Mouse (Mus musculus) cerebellum, adult 9-11 months (tissue): ENCODE measurements around the gene Nat10.

ENCODE experiments used
- DNase-seq: peaks from one replicate; pipeline ENCODE4 v3.0.0; 2022

The Nat10 gene

DNA sequence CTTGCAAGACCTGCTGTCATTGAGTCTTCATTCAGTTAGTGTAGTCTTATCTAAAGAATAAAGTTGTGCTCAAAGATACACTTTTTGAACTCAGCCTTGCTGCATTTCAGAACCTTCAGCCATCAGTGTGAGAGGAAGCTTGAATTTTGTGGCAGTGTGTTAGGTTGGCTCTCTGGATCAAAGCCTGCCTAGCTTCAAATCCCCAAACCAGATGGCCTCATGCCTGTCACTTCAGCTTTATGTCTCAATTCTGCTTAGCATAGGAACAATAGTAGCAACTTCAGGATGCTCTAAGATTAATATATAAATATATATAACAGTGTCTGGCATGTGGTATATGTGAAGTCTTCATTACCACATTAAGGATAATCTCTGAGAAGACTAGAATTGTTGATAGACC is 73.2 kb downstream of the Nat10 start:
- no peak for DNase-seq

- DNase-seq: no peak
Observed at GRCm38 (mm10) chr2:103687143-103687542, 73.9 kb downstream of the Nat10 start.

GRCm38 (mm10) chr2:103685581-103685980 is 75.5 kb downstream of the Nat10 start:
- no peak for DNase-seq

DNA sequence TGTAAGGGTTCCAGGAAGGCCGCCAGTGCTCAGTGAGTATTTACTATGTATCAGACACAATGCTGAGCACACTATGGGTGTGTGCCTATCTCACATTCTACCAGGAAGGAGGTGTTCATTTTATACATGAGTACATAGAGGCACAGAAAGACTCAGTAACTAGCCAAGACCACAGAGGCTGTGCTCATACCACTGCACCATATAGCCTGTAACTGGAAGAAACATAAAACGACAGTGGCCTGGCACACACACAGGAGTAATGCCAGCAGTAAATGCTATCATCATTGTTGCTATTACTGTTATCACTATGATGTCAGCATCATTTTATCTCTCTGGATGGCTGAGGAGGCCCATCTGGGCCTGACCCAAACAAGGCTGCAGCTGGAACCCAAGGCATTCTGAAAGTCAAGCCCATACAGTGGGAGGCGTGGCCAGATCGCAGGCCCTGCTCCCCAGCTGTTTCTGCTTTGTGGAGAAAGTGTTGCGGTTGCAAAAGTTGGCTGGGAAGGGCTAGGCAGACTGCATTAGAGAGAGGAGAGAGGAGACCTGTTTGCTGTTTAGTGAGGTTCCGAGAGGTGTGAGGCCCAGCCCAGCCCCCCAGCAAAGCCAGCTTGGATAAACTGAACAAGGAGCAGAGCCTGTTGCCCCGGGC is 76.0 kb downstream of the Nat10 start:
- DNase-seq: no peak

DNA sequence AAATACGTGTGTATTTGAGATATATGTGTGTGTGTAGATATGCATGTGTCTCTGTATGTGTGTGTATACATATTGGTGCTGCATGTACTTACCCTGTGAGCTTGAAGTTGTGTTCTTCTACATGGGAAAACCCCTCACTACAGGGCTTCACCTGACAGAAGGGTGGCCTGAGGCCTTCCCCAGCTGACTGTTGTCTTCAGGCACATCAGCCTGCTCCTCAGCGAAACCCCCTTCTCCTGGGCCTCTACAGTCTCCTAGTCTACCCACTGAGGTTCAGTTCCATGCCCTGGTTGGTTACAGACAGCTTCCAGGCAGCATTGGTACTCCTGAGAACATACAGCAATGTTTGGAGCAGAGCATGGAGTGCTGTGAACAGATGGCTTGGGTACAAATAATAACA is 76.6 kb downstream of the Nat10 start:
- DNase-seq: no peak

GRCm38 (mm10) chr2:103682927-103683442 is 78.1 kb downstream of the Nat10 start:
- no peak for DNase-seq

DNA sequence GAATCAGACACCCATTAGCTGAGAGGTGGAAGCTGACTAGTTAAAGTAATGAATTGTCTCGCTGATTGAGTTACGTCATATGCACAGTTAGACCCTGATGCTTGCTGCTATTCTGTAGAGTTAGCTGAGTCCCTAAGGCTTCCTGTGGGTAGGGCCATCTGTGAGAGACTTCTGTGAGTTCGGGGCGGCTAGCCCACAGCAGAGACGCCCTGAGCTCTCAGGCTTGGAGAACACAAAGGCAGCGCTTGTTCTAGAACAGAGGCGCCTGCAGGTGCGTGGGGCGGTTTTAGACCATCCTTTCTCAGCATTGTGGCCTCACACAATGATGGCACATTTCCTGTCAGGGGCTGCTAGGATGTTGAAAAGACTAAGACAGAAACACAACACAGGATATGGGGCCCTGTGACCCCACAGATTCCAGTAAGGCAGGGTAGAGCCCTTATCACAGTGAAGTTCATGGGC is 78.8 kb downstream of the Nat10 start:
- no peak for DNase-seq

DNA sequence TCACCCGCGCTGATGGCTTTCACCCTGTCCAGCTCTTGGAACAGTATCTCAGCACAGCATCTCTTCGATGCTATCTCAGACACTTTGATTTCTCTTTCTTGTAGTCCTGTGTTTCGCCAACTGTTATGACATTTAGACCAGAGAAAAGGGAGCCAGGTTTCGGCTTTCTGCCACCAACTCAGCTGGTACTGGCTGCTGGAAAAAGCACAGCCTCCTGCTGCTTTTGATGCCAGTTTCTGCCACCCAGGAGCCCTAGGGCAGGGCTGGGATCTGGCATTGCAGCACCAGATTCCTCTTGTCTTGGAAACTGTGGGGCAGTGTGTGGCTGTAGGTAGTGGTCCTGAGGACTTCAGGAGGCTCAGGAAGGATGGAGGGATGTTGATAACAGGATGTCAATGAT is 79.9 kb downstream of the Nat10 start:
- no peak for DNase-seq

- DNase-seq: no peak
Observed at GRCm38 (mm10) chr2:103680364-103681110, 80.5 kb downstream of the Nat10 start.

DNA sequence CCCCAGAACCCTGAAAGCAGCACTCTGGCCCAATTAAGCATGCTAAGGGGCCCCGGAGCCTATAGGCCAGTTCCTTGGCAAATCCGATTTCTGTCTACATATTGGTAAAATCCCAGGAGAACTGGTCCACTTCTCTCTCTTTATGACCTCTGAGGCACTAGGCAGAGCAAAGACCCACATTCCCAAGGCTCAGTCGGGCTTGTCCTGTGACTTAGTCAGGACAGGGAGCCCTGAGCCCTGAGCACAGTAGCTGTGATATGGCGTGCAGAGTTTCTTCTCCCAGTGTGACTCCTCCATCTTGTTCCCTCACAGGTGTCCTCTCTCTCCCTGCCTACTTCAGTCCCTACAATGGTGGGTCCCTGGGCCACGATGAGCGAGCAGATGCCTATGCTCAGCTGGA is 82.6 kb downstream of the Nat10 start:
- no peak for DNase-seq

DNA sequence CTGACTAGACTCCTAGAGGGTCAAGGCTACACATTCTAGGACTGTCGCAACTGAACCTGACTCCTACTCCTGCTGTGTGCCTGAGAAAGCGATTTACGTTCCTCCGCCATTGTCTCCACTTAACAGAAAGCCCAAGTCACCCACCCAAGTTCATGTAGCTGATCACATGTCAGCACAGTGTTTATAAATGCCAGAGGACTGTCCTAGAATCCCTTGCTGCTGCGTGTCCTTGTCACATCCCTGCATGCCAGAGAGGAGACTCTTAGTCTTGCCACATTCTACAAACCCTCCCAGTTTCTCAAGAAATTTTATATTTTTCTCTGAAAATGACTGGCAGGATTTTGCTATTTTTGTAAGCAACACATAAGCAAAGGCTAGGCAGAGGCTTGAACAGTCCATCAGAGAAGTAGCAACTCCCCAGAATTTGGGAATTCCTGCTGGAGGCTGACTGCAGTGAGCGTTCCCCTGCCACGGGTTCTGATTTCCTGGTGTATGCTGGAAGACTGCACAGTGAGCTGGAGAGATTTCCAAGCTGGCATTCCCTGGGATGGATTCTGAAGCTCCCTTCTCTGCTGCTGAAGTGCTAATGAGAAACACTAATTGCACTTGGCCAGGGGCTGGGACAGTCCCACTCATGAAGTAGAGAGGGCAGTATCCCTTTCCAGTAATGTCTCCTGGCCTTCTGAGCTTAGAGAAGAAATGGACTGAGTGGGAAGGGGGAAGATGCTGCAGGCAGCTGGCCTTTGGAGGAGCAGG is 83.3 kb downstream of the Nat10 start:
- no peak for DNase-seq

DNA sequence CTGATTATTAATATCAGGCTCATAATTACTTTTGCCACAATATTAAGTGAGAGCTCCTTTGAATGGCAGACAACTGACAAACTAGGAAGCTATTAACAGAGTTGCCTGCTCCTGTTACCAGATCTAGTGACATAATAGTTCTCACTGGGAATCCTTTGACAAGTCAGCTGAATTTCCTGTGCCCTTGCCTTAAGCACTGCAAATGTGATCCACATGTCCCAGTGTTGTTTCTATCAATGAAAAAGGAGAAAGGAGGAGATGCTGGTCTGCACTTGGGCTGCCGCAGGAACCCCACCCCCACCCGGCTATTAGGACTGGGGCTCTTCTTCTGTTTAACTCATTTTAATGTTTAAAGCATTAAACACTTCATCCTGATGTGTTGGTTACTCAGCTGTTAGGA is 84.3 kb downstream of the Nat10 start:
- DNase-seq: no peak

- no peak for DNase-seq
Observed at GRCm38 (mm10) chr2:103675391-103675790, 85.7 kb downstream of the Nat10 start.

DNA sequence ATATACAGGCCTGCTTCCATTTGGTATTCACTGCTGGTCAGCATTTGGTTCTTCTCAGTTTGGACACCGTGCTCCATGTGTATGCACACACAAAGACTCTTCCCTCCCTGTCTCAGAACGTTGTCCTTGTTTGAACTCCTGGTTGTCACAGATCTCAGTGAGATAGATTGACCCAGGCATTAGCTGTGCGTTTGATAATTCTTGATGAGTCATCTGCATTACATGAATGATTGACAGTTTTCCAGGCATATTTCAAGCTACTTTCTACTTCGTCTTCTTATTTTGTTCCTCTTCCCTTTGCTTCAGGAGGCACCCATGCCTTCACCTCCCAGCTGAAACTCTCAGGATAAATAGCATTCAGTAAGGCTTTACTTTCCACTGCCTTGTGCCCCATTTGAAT is 87.5 kb downstream of the Nat10 start:
- no peak for DNase-seq

DNA sequence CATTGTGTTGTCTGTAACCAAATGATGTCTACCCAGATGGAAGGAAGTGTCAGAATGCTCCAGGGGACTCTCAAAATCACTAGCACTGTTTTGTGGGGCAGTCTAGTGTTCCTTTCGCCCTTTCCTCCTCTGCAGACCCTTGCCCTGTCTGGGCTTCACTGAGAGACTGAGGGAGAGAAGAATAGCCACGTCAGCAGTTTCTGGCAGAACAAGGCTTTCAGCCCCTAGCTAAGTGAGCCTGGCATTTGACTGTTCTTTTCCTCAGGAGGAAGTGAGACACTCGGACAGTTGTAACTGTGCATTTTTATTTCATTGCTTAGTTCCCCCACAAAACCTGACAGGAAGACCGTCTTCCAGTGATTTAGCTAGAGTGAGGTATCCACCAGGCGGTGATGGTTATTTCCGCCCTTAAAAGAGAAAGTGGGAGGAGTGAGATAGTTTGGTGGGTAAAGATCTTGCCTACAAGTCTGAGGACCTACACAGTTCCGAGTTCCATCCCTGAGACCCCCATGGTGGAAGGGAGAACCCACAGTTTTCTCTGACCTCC is 88.4 kb downstream of the Nat10 start:
- no peak for DNase-seq
